Mouse (Mus musculus): ENCODE results near the gene Ube2k.

DNA sequence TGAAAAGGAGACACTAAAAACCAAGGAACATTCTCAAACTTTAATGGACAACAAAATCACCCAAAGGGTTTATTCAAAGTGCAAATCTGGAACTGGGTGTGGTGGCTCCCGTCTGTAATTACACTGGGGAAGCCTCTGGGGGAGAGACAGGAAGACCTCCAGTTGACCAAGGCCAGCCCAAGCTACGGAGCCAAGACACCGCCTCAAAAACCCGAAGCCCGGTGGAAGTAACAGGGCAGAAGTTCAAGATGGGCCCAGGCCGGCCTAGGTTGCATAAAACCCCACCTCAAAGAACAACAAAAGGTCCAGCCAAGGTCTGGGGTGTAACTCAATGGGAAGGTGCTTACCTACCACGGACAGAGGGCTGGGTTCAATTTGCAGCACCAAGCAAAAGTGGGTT lies 48.3 kb upstream of the Ube2k start:
- TF ChIP-seq CTCF (IDR thresholded peaks at IDR 0.05) (no peak), EP300 (IDR thresholded peaks at IDR 0.05) (no peak)
